Mouse (Mus musculus) gastrocnemius, postnatal 36 days (tissue): ENCODE results near the gene Kif24. TPM values are rescaled to one million over a fixed set of nuclear protein-coding genes. Genes with fewer than 3 reads are reported as not detected.
A peak's percentile ranks its signal among the peaks of the same experiment; 100 is the strongest.

ENCODE experiments used
- DNase-seq, 2 experiments: peaks; one replicate each; pipeline ENCODE4 v3.0.0; 2022
- intact Hi-C: fragments of 180-260 bp; cut with DNase I; formaldehyde crosslinking; loops from one replicate; pipeline ENCODE4 v1.15.1; 2025
- total RNA-seq, 2 experiments: library from RNA; stranded (reverse); gene quantifications; 2 replicates each; pipeline ENCODE4 v1.2.3; 2021

The Kif24 gene
- total RNA-seq, 2 experiments from 2014 or later = 0.31 to 0.35 TPM

DNA sequence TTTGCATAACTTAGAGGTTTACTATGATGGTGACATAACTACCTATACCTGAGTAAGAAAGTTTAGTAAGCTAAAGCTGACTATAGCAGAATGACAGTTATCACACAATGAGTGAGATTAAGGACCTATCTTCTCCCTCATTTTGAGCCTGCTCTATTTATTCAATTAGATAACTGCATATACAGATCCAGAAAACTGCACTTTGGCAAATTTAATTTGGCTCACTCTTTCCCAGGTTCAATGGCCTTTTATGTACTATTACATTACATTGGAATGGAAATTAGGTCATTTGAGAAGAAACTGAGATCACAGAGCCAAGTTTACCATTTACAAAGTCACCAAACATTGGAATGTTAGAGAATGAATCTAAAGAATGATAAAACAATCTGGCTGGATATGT is 47.7 kb downstream of the Kif24 start:
- intact Hi-C loops = no loop called here
- DNase-seq = no peak

DNA sequence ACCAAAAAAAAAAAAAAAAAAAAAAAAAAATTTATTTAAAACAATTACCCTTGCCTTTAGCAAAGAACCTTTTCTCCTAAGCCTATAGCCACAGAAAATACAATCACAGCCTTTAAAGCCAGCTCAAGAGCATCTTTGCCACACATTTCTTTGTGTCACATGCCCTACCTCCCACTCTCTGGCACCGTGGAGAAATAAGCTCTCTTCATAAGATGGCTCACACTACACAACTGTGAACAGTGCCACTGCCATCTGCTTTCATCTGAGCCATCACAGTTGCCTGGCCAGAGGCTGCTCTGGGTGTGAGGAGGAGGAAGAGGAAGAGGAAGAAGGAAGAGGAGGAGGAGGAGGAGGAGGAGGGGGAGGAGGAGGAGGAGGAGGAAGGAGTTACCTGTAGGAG is 55.3 kb downstream of the Kif24 start:
- no peak for DNase-seq
- intact Hi-C loops = no loop called here

- intact Hi-C loops = no loop called here
- DNase-seq = no peak
Measured at GRCm38 (mm10) chr4:41407353-41407752, 57.3 kb downstream of the Kif24 start.

- intact Hi-C loops = no loop called here
- DNase-seq = no peak
Measured at GRCm38 (mm10) chr4:41406597-41406996, 58.1 kb downstream of the Kif24 start.

DNA sequence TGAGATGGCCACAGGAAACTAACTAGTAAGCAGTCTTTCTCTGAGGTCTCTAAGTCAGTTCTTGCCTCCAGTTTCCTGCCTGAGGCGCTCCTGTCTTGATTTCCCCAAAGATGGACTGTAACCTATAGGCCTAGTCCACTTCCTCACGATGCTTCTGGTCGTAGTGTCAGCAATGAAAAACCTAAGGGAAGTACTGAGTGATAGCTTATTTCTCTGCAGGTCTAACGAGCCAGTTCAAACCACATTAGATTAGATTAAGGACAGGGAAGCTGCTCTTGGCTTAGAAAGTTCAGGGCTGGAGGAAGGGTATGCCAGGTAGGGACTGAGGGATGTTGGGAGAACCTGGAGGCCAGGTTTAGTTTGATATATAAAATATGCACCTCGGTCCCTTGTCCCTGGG is 63.1 kb downstream of the Kif24 start:
- intact Hi-C loops = no loop called here
- DNase-seq = no peak

GRCm38 (mm10) chr4:41401167-41401566 is 63.5 kb downstream of the Kif24 start:
- DNase-seq = no peak
- intact Hi-C loops = no loop called here

DNA sequence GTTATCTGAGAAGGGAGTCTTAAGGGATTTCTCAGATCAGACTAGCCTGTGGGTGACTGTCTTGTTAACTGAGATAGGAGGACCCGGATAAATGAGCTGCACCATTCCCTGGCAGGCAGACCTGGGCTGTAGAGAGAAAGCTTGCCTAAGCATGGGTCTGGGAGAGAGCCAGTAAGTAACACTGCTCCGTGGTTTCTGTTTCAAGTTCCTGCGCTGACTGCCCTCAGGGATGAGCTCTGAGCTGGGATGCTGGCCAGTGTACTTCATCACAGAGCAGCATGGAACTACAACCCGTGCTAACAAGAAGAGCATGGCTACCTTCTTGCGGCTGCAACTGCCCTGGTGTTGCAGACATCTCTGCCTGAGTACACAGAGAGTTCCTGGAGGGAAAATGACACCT is 64.8 kb downstream of the Kif24 start:
- peak; percentile 62 to 69 for DNase-seq
- intact Hi-C loops = no loop called here

DNA sequence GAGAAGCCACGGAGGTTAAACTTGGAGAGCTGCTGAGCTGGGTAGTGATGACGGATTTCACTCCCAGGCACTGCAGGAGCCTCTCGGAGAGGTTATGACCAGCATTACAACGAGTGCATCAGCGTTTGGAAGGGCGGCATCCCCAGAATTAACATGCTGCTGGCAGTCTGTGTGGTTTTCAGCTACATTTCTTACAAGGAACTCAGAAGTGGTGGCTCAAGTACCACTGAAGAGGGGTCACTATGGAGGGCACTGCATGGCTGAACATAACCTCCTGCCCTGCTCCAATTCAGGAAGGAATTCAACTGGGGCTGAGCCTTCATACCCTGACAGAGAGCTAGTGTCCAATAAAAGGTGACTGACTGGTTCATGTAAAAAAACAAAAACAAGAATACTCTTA is 66.3 kb downstream of the Kif24 start:
- intact Hi-C loops = no loop called here
- DNase-seq = no peak

DNA sequence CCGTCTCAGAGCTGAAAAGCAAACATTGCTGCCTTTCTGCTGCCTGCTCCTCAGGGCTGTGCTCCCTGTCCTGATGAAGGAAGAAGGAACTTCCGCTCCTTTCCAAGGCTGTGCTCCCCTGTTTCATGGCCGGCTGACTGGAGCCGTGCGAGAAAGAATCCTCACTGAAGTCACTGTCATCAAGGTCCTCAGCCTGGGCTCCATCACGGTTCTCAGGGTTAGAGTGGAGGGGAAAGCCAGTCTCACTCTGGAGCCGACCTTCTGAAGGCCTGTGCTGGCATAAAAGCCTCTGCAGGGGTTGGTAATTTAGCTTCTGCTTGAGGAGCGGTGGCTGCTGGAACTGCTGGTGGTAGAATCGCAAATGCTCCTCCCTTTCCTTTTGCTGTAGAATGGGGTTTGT is 70.0 kb downstream of the Kif24 start:
- intact Hi-C loops = loop anchor here (5.0 kb wide), 2 partner anchors 72 to 107 kb away; no protein-coding TSS in a partner anchor
- no peak for DNase-seq

- DNase-seq = no peak
- intact Hi-C loops = loop anchor here (5.0 kb wide), 2 partner anchors 69 to 104 kb away; no protein-coding TSS in a partner anchor
Measured at GRCm38 (mm10) chr4:41391015-41391414, 73.7 kb downstream of the Kif24 start.

DNA sequence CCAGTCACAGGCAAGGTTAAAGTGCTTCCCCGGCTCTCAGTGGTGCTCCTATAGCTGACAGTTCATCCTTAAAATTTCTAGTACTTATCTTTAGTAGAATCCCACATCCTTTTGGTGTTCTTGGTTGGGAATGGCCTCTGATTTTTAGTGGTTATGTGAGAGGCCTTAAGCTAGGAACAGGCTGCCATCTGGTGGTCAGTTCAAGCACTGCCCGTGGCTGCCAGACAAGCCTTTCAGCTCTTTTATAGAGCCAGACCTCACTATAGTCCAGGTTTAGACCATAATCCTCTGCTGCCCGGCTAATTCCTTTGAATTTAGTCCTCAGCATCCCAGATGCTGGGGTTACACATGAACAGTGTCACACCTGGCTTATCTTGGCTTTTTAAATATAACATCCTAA is 74.6 kb downstream of the Kif24 start:
- intact Hi-C loops = loop anchor here (5.0 kb wide), 2 partner anchors 68 to 103 kb away; no protein-coding TSS in a partner anchor
- DNase-seq = peak; percentile 79 to 82

- no peak for DNase-seq
- intact Hi-C loops = loop anchor here (5.0 to 10.0 kb wide), 2 partner anchors 162 to 254 kb away; partner anchors contain the start of gene Ube2r2
Measured at GRCm38 (mm10) chr4:41389240-41389639, 75.4 kb downstream of the Kif24 start.

DNA sequence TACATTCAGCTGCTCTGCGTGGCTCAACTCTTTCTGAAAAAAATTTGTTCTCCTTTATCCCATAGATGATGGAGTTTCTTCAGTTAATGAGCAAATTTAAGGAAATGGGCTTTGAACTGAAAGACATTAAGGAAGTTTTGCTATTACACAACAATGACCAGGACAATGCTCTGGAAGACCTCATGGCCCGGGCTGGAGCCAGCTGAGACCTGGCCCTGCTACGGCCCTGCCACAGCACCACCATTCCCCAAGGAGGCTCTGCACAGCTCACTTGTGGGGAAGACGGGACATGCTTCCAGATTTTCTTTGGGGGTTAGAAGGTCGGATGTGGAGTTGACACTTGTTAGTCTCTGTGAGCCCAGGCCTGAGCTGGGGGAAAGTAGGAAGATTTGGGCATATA is 76.1 kb downstream of the Kif24 start:
- no peak for DNase-seq
- intact Hi-C loops = loop anchor here (5.0 to 10.0 kb wide), 2 partner anchors 161 to 254 kb away; partner anchors contain the start of gene Ube2r2

DNA sequence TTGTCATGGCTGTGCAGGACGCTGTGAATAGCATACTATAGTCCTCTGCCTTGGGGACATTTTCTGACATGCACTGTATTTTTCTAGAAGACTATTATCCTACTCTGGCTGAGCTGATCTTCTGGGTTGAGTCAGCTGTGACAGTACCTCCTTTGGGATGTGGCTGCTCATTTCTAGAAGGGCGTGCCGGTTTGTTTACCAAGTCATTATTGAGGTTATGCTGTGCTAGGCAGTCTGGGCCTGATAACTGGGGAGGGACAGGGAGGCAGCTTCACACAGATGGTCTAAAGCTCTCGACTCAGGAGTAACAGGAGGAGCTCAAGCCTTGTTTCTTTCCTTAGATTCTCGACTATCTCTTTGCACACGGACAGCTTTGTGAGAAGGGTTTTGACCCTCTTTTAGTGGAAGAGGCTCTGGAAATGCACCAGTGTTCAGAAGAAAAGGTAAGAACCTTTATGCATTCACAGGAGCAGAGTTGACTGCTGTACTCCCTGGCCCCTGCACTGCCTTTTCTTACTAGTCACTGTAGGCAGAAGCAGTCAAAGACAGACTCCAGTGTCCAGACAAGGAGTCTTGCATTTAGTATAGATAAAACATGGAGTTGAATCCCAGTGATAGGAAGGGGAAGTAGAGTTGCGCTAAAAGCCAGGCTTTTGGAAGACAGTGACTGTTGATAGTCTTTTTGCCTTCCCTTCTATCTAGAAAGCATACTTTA is 76.8 kb downstream of the Kif24 start:
- DNase-seq = peak in 1 of 2 experiments; percentile 32
- intact Hi-C loops = loop anchor here (5.0 to 10.0 kb wide), 2 partner anchors 161 to 253 kb away; partner anchors contain the start of gene Ube2r2

GRCm38 (mm10) chr4:41386412-41386975 is 78.2 kb downstream of the Kif24 start:
- intact Hi-C loops = loop anchor here (5.0 to 10.0 kb wide), 2 partner anchors 159 to 252 kb away; partner anchors contain the start of gene Ube2r2
- no peak for DNase-seq

GRCm38 (mm10) chr4:41381213-41381950 is 83.3 kb downstream of the Kif24 start:
- no peak for DNase-seq
- intact Hi-C loops = loop anchor here (10.0 kb wide), 1 partner anchor 247 kb away; the partner anchor contains the start of gene Ube2r2

- intact Hi-C loops = no loop called here
Measured at GRCm38 (mm10) chr4:41377567-41377966, 87.1 kb downstream of the Kif24 start.

GRCm38 (mm10) chr4:41369702-41370437 is 94.8 kb downstream of the Kif24 start:
- intact Hi-C loops = no loop called here
- DNase-seq = no peak

More at GRCm38 (mm10) chr4:41377567-41377966, 87.1 kb downstream of the Kif24 start:
- DNase-seq = no peak

- no peak for DNase-seq
- intact Hi-C loops = no loop called here
Measured at GRCm38 (mm10) chr4:41368198-41368597, 96.5 kb downstream of the Kif24 start.

DNA sequence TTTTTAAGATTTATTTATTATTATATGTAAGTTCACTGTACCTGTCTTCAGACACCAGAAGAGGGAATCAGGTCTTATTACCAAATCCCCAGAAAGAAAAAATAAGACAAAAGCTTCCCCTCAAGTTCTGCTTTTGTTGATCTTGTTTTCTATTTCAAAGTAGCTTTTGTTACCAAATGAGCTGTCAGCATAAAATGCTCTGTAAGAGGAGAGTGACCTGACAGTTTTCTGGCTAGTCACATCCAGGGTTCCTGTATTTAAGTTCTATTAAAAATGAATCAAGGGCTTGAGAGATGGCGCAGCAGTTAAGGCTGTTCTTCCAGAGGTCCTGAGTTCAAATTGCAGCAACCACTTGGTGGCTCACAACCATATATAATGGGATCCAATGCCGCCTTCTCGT is 103.6 kb downstream of the Kif24 start:
- intact Hi-C loops = no loop called here
- no peak for DNase-seq
